Mouse (Mus musculus) MEL (cell line): ENCODE data around the gene Ttc25. TPM values are rescaled to one million over a fixed set of nuclear protein-coding genes. Genes with fewer than 3 reads are reported as not detected.
A peak's percentile ranks its signal among the peaks of the same experiment; 100 is the strongest.

Experiments used
- DNase-seq: peaks from one replicate; pipeline ENCODE4 v3.0.0; 2011; ENCODE audit warnings: low read depth, low spot score
- H3K27ac ChIP-seq: 2 replicates; pipeline ENCODE4 v1.5.1; 2012; ENCODE audit warnings: low read depth, mild to moderate bottlenecking, control low read depth, low read length, moderate library complexity; ENCODE audit not compliant: control insufficient read depth
- H3K27me3 ChIP-seq, 2 experiments: fragments of 150-350 bp in 1 of 2; sonication (generic) in 1 of 2; 2 replicates each; pipeline ENCODE4 v1.6.1; 2012; ENCODE audit warnings: low read length in 2 of 2, mild to moderate bottlenecking in 2 of 2, improper control_type of control experiment in 1 of 2, moderate library complexity in 1 of 2; ENCODE audit not compliant: insufficient read depth in 2 of 2, control insufficient read depth in 1 of 2
- H3K36me3 ChIP-seq, 2 experiments: 2 replicates each; pipeline ENCODE4 v1.6.1; 2012 to 2014; ENCODE audit warnings: low read length in 2 of 2, improper control_type of control experiment in 1 of 2, inconsistent platforms in 1 of 2, mild to moderate bottlenecking in 1 of 2; ENCODE audit not compliant: insufficient read depth in 2 of 2, control insufficient read depth in 1 of 2
- H3K4me1 ChIP-seq, 2 experiments: fragments of 150-350 bp in 1 of 2; sonication (generic) in 1 of 2; 2 replicates each; pipeline ENCODE4 v1.6.1; 2012; ENCODE audit warnings: low read length in 2 of 2, improper control_type of control experiment in 1 of 2, mild to moderate bottlenecking in 1 of 2; ENCODE audit not compliant: insufficient read depth in 2 of 2, control insufficient read depth in 1 of 2
- H3K4me3 ChIP-seq, 2 experiments: fragments of 150-350 bp in 1 of 2; sonication (generic) in 1 of 2; 2 replicates each; pipeline ENCODE4 v1.5.1; 2012; ENCODE audit warnings: low read depth in 2 of 2, low read length in 2 of 2, mild to moderate bottlenecking in 2 of 2, moderate library complexity in 2 of 2, control low read depth in 1 of 2, improper control_type of control experiment in 1 of 2; ENCODE audit not compliant: control insufficient read depth in 1 of 2, insufficient read depth in 1 of 2
- H3K79me2 ChIP-seq: 2 replicates; pipeline ENCODE4 v1.6.1; 2012; ENCODE audit warnings: mild to moderate bottlenecking, low read length, moderate library complexity; ENCODE audit not compliant: control insufficient read depth, poor library complexity, insufficient read depth
- H3K9ac ChIP-seq: 2 replicates; pipeline ENCODE4 v1.6.1; 2012; ENCODE audit warnings: low read depth, mild to moderate bottlenecking, control low read depth, low read length, moderate library complexity; ENCODE audit not compliant: control insufficient read depth, poor library complexity, severe bottlenecking
- H3K9me3 ChIP-seq: fragments of 150-350 bp; sonication (generic); replicated peaks from 2 replicates; pipeline ENCODE4 v1.6.1; 2012; ENCODE audit warnings: mild to moderate bottlenecking, low read length, improper control_type of control experiment, moderate library complexity; ENCODE audit not compliant: insufficient read depth
- BHLHE40 ChIP-seq: IDR thresholded peaks from 2 replicates; pipeline ENCODE4 v1.6.1; 2012; ENCODE audit warnings: low read depth, mild to moderate bottlenecking, inconsistent platforms, low read length, improper control_type of control experiment, borderline replicate concordance
- CTCF ChIP-seq, 3 experiments: IDR thresholded peaks in 2 of 3; conservative IDR thresholded peaks in 1 of 3; 2 replicates each; pipeline ENCODE4 v1.5.1; 2011 to 2012; ENCODE audit warnings: low read length in 3 of 3, low read depth in 2 of 3, mild to moderate bottlenecking in 2 of 3, improper control_type of control experiment in 1 of 3, inconsistent platforms in 1 of 3, mixed read lengths in 1 of 3, moderate library complexity in 1 of 3; ENCODE audit not compliant: control insufficient read depth in 1 of 3, insufficient read depth in 1 of 3, poor library complexity in 1 of 3, severe bottlenecking in 1 of 3
- E2F4 ChIP-seq: IDR thresholded peaks from 2 replicates; pipeline ENCODE4 v1.6.1; 2011; ENCODE audit warnings: low read depth, low read length, improper control_type of control experiment, borderline replicate concordance
- ELF1 ChIP-seq: IDR thresholded peaks from 2 replicates; pipeline ENCODE4 v1.6.1; 2014; ENCODE audit warnings: low read depth, mild to moderate bottlenecking, inconsistent platforms, low read length, improper control_type of control experiment, moderate library complexity
- GATA1 ChIP-seq: IDR thresholded peaks from 2 replicates; pipeline ENCODE4 v1.6.1; 2011; ENCODE audit warnings: low read depth, low read length, improper control_type of control experiment
- MAX ChIP-seq: IDR thresholded peaks from 2 replicates; pipeline ENCODE4 v1.6.1; 2011; ENCODE audit warnings: low read length, improper control_type of control experiment
- MEF2A ChIP-seq: IDR thresholded peaks from 2 replicates; pipeline ENCODE4 v1.6.1; 2014; ENCODE audit warnings: low read depth, mild to moderate bottlenecking, inconsistent platforms, low read length, improper control_type of control experiment; ENCODE audit not compliant: poor library complexity, insufficient replicate concordance, severe bottlenecking; ENCODE audit errors: extremely low read depth
- MXI1 ChIP-seq: IDR thresholded peaks from 2 replicates; pipeline ENCODE4 v1.6.1; 2011; ENCODE audit warnings: mild to moderate bottlenecking, low read depth, low read length, improper control_type of control experiment
- MYB ChIP-seq: IDR thresholded peaks from 2 replicates; pipeline ENCODE4 v1.6.1; 2011; ENCODE audit warnings: mild to moderate bottlenecking, low read depth, low read length, improper control_type of control experiment
- MYC ChIP-seq: IDR thresholded peaks from 2 replicates; pipeline ENCODE4 v1.6.1; 2011; ENCODE audit warnings: low read depth, mild to moderate bottlenecking, low read length, improper control_type of control experiment, moderate library complexity
- NELFE ChIP-seq: IDR thresholded peaks from 2 replicates; pipeline ENCODE4 v1.6.1; 2011; ENCODE audit warnings: low read depth, low read length, improper control_type of control experiment
- NRF1 ChIP-seq: IDR thresholded peaks from 2 replicates; pipeline ENCODE4 v1.6.1; 2014; ENCODE audit warnings: low read depth, mild to moderate bottlenecking, inconsistent platforms, low read length, improper control_type of control experiment, moderate library complexity; ENCODE audit not compliant: poor library complexity, insufficient read depth, severe bottlenecking
- POLR2A ChIP-seq, 2 experiments: IDR thresholded peaks; 2 replicates each; pipeline ENCODE4 v1.6.1; 2011 to 2012; ENCODE audit warnings: low read length in 2 of 2, mild to moderate bottlenecking in 2 of 2, control low read depth in 1 of 2, improper control_type of control experiment in 1 of 2, low read depth in 1 of 2, moderate library complexity in 1 of 2; ENCODE audit not compliant: control insufficient read depth in 1 of 2, insufficient read depth in 1 of 2, poor library complexity in 1 of 2
- RAD21 ChIP-seq: IDR thresholded peaks from 2 replicates; pipeline ENCODE4 v1.6.1; 2011; ENCODE audit warnings: mild to moderate bottlenecking, low read depth, low read length, improper control_type of control experiment
- RCOR1 ChIP-seq: IDR thresholded peaks from 2 replicates; pipeline ENCODE4 v1.6.1; 2012; ENCODE audit warnings: low read depth, mild to moderate bottlenecking, inconsistent platforms, low read length, improper control_type of control experiment
- SIN3A ChIP-seq: IDR thresholded peaks from 2 replicates; pipeline ENCODE4 v1.6.1; 2012; ENCODE audit warnings: low read length, improper control_type of control experiment, inconsistent platforms
- USF1 ChIP-seq: IDR thresholded peaks from 2 replicates; pipeline ENCODE4 v1.6.1; 2014; ENCODE audit warnings: low read depth, mild to moderate bottlenecking, inconsistent platforms, low read length, improper control_type of control experiment, moderate library complexity
- polyA plus RNA-seq, 2 experiments: library from polyadenylated mRNA; stranded (reverse) in 1 of 2; unstranded in 1 of 2; fragments of >175 nt in 1 of 2; fragments of >200 nt in 1 of 2; gene quantifications; 2 replicates each; pipeline versions ENCODE4 v1.2.1 to v1.2.4; 2012; ENCODE audit warnings: low replicate concordance in 2 of 2, low read depth in 1 of 2; ENCODE audit not compliant: insufficient read length in 2 of 2, insufficient read depth in 1 of 2, missing spikeins in 1 of 2
- total RNA-seq: library from RNA; depleted of rRNA; stranded (reverse); fragments of 300-350 nt; gene quantifications from 2 replicates; pipeline ENCODE4 v1.2.3, GENCODE M21; 2012

Ttc25 gene
- total and polyA plus RNA-seq, 3 experiments, result 0.46 to 0.92 TPM; not detected in 1

DNA sequence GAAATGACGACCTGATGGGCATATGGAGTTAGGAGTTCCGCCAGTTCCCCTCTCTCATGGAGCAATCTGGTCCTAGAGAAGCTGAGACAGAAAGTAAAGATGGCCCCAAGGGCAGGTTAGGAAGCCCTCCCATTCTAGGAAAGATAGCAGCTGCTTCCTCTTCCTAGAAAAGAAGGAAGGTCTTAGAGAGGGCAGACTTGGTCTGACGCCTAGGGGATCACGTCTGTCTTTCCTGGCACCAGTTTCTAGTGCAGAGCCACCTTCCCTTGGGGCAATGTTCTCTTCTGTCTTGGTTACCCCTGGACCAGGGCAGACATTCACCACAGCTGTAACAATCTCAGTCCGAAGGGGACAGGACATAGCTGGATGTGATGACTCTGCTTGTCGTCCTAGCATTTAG lies 2.7 kb downstream of the Ttc25 start (continued):
- TF ChIP-seq E2F4, result no peak

DNA sequence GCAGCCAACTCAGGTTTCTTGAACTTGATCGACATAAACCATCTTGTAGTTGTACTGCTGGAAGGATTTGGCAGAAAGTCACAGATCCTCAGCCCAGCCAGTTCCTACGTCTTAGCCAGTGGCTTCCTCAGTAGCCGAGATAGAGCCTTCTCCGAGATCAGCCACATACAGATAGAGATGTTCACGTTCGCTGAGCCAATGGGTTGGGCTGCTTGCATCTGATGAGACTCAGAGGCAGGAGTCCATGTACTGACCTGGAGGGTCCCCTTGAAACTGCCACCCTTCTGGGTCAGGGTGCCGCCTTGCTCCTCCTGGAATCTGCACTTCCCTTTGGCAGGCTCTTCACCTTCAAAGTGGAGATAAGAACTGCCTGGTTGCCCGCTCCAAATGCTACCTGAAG lies 4.1 kb downstream of the Ttc25 start:
- Histone ChIP-seq H3K36me3 (peaks cover 0 to 24% of the 10 kb centered on the region in 2 experiments; a peak in 2 of 4 replicates), H3K27ac (no peak overlapping the region), H3K9ac (no peak overlapping the region), H3K79me2 (peaks cover 1% of the 10 kb centered on the region; the same call in 1 of the 2 replicates), H3K4me3 (no peak overlapping the region), H3K27me3 (no peaks in the 10 kb centered on the region), H3K9me3 (no peaks in the 10 kb centered on the region), H3K4me1 (peaks cover 11 to 44% of the 10 kb centered on the region in 2 experiments)
- no peak for TF ChIP-seq MAX
- TF ChIP-seq MEF2A, result no peak
- no peak for TF ChIP-seq MYC
- no peak for TF ChIP-seq NELFE
- no peak for TF ChIP-seq RCOR1
- DNase-seq, result peak; percentile 58

- TF ChIP-seq SIN3A, result no peak
- TF ChIP-seq BHLHE40, result no peak
- no peak for TF ChIP-seq MYC
- TF ChIP-seq GATA1, result no peak
- TF ChIP-seq POLR2A (IDR thresholded peaks at IDR 0.05; ENCODE audit: control insufficient read depth in 1 of 2, insufficient read depth in 1 of 2, low read depth in 1 of 2, low read length in 2 of 2, poor library complexity in 1 of 2), result no peak
- TF ChIP-seq CTCF (IDR thresholded peaks at IDR 0.05 in 2 of 3, conservative IDR thresholded peaks at IDR 0.05 in 1 of 3; ENCODE audit: control insufficient read depth in 1 of 3, insufficient read depth in 1 of 3, low read depth in 2 of 3, low read length in 3 of 3, poor library complexity in 1 of 3, severe bottlenecking in 1 of 3), result no peak
- no peak for TF ChIP-seq RAD21
- no peak for TF ChIP-seq NRF1
- TF ChIP-seq USF1, result no peak
- no peak for TF ChIP-seq ELF1
- TF ChIP-seq MXI1, result no peak
- TF ChIP-seq MYB, result no peak
- H3K27ac ChIP-seq, result no peak overlapping the region
- peaks cover 0 to 19% of the 10 kb centered on the region in 2 experiments; a peak in 2 of 4 replicates for H3K36me3 ChIP-seq
- peaks cover 11 to 39% of the 10 kb centered on the region in 2 experiments for H3K4me1 ChIP-seq
- no peaks in the 10 kb centered on the region for H3K9me3 ChIP-seq
- no peak overlapping the region for H3K9ac ChIP-seq
- no peaks in the 10 kb centered on the region for H3K27me3 ChIP-seq
- H3K79me2 ChIP-seq, result peaks cover 1% of the 10 kb centered on the region; the same call in 1 of the 2 replicates
- no peak overlapping the region for H3K4me3 ChIP-seq
- DNase-seq, result no peak
Observed at GRCm38 (mm10) chr11:100550101-100550500, 4.7 kb downstream of the Ttc25 start.
